Mouse (Mus musculus) myocyte (in vitro differentiated cells): ENCODE measurements around the gene Evpl.

Experiments
- CEBPB ChIP-seq: IDR thresholded peaks from 2 replicates; pipeline ENCODE4 v1.6.1; 2011; ENCODE audit warnings: mild to moderate bottlenecking, moderate library complexity; ENCODE audit not compliant: poor library complexity, insufficient read depth, severe bottlenecking
- MAX ChIP-seq: IDR thresholded peaks from one replicate; pipeline ENCODE4 v1.6.1; 2011; ENCODE audit warnings: low read depth, mild to moderate bottlenecking, control low read depth
- MYOG ChIP-seq, 3 experiments: IDR thresholded peaks; one replicate each; pipeline ENCODE4 v1.6.1; 2011; ENCODE audit warnings: control low read depth in 2 of 3, low read depth in 2 of 3, mild to moderate bottlenecking in 2 of 3; ENCODE audit not compliant: insufficient read length in 2 of 3, control insufficient read depth in 1 of 3, insufficient read depth in 1 of 3
- POLR2A ChIP-seq: IDR thresholded peaks from one replicate; pipeline ENCODE4 v1.6.1; 2011; ENCODE audit warnings: low read depth, mild to moderate bottlenecking, control low read depth, moderate library complexity; ENCODE audit not compliant: insufficient read length
- TCF3 ChIP-seq: IDR thresholded peaks from one replicate; pipeline ENCODE4 v1.6.1; 2011; ENCODE audit warnings: low read depth, control low read depth; ENCODE audit not compliant: insufficient read length

- TF ChIP-seq CEBPB (no peak), POLR2A (no peak), TCF3 (no peak), MAX (no peak), MYOG (IDR thresholded peaks at IDR 0.05; ENCODE audit: control insufficient read depth in 1 of 3, insufficient read depth in 1 of 3, insufficient read length in 2 of 3, low read depth in 2 of 3) (no peak)
Observed at GRCm38 (mm10) chr11:116253076-116253600, 15.3 kb upstream of the Evpl start.
